Mouse (Mus musculus): ENCODE measurements around the gene Mrps18a.

- TF ChIP-seq CTCF (IDR thresholded peaks at IDR 0.05) (no peak), EP300 (IDR thresholded peaks at IDR 0.05) (peak; percentile 70; the same call in 1 of the 2 replicates)
Measured at GRCm38 (mm10) chr17:46115489-46115888, 4.7 kb downstream of the Mrps18a start.

Data from lung, postnatal 0 days (tissue).